Mouse (Mus musculus): ENCODE measurements around the gene Usp31. TPM values are rescaled to one million over a fixed set of nuclear protein-coding genes. Genes with fewer than 3 reads are reported as not detected.

Gene Usp31
- polyA plus RNA-seq (2015; fragmentation: Nextera tagmentation; extraction: Ambion mirVana) = 1.4 and 1.7 TPM in 2 replicates

DNA sequence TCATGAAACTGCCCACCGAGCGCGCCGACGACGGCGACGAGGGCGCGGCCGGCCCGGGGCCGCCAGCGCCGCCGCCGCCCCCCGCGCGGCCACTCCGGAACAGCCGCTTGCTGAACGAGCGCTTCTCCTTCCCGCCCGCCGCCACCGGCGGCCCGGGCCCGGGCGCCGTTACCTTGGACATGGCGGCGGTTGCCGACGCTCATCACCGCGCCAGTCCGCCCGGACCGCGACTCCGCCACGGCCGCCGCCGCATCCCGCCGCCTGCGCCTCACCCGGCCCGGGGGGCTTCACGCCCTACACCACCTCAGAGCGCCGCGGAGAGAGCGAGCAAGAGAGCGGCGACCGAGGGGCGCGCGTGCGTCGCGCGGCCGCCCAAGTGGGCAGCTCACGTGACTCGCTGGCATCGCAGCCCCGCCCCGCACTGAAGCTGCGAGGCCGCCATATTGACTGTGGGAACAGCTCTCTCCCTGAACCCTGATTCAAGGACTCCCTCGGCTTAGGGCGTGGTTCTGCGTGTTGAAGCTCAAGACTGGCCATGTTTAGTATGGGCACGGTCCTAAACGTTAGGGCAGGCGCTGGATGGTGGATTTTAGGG is at the start of gene Usp31:
Gene Usp31, minus strand, starts transcription at position 181 of the 595 bp plus-strand sequence.
- DNase-seq (ENCODE audit: low spot score) = peak; percentile 97

DNA sequence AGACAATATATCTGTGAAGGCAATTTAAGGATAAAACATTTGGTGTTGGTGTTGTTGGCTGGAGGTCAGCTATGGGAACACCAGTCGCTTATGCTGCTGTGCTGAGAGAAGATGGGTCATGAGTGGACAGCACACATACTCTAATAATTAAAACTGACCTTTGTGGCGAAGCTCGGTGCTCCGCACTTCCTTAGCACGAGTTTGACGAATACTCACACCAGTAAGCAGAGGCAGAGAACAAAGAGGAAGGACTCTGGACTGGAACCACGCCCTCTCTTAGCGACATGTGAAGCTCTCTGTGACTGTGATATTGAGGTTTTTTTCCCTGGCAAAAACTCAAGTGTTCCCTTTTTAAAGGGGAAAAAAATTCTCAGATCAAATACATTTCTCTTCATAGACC is 47.7 kb upstream of the Usp31 start:
- DNase-seq (ENCODE audit: low spot score) = no peak

DNA sequence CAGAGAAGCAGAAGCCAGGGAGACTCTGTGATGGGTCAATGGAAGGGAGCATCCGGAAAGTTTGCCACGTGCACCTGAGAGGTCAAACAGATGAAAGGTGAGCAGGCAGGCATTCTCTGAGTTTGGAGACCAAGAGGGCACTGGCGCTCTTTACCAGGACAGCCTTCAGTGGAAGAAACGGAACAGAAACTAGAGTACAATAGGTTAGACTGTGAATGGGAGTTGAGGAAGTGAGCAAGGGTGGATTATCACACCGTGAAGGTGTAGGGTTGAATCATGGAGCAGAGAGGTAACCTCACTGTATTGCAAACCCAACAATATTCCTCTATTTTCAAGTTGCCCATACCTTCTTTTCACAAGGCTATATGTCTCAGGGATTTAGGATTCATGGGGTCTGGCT is 43.2 kb upstream of the Usp31 start:
- no peak for DNase-seq (ENCODE audit: low spot score)

DNA sequence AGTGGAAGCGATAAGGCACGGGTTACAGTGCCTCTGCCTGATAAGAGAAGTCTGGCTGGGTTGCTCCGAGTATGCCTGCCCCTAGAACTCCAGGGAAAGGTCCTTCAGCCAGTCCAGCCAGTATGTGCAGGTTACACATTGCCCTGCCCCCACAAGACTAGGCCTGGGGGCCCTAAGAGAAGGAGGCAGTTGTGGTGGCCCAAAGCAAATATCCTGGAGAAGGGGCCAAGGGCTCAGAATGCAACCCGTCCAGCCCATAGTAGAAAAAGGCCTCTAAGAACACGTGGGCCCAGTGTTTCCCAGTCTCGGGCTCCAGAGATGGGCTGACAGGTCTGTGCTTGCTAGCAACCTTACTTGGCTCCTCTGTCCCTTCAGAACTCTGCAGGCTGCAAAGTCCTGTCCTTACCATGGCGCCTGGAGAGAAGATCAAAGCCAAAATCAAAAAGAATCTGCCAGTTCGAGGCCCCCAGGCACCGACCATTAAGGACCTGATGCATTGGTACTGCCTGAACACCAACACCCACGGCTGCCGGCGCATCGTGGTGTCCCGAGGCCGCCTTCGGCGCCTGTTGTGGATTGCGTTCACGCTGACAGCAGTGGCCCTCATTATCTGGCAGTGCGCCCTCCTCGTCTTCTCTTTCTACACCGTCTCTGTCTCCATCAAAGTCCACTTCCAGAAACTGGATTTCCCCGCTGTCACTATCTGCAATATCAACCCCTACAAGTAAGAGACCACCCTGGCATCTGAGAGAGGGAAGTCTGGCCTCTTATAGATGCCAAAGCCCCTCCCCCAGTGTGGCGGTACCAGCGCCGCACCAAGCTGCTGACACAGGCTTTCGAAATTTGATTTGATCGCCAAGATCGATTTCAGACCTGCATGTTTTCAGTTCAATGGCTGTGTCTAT is 30.7 kb upstream of the Usp31 start:
- no peak for DNase-seq (ENCODE audit: low spot score)

DNA sequence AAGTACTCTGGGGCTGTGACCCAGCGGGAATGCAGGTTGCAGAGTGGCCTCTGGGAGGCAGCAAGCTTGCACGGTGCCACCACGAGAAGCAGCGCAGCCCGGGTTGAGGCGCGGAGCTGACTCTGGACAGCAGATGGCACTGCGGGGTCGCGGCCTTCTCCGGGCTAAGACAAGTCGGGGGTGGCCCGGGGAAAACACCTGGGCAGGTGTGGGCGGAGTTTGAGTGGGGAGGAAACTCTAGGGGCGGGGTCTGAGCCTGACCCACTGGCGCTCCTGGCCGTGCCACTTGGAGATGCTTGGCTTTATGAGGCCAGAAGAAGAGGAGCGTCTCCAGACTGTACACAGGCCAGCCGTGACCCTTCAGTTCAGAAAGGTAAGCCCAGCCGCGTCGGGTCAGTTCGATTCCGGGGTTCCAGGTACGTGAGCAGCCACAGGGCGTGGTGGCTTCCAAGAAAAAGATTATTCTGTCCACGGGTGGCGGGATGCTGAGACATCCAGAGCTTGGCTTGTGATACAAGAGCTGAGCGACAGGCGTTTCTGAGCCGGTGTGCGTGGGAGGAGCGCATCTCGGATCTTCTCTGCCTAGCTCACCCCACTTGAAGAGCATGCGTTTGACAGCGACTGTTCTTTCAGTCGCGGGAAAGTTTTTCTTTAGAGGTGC is 27.2 kb upstream of the Usp31 start, which contains the start of gene Scnn1g:
Gene Scnn1g, plus strand, starts transcription at position 309 of the 661 bp plus-strand sequence.
- peak; percentile 73 for DNase-seq (ENCODE audit: low spot score)

DNA sequence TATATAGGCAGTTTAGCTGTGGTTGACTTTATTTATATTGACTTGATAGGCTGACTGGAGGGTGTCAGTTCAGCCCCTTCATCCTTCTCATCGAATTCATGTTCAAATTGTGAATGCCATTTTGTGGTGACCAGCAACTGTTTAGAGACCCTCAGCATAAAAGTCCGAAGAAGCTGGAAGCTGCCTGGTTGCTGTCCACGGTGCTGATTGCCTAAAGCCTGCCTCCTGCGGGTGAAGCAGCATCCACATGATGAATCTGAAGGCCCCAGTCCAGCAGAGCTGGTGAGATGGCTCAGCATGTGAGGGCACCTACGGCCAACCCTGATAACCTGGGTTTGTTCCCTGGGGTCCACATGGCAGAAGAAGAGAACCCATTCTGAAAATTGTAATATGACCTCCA is 23.2 kb upstream of the Usp31 start:
- DNase-seq (ENCODE audit: low spot score) = peak; percentile 12

DNA sequence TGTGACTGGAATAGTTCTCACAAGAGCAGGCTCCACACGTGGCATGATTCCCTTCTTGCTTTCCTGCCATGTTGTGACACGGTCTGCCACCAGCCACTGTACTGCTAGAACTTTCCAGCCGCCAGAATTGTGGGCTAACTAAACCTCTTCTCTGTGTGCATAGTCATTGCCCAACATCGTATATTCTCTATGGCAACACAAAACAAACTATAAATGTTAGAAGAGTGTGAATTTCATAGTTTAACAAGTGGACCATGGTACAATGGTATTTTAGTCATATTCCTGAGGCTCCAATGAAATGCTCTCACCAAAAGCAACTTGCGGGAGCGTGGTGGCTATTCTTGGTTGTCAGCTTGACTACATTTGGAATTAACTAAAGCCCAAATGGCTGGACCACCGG is 10.0 kb upstream of the Usp31 start:
- DNase-seq (ENCODE audit: low spot score) = no peak

DNA sequence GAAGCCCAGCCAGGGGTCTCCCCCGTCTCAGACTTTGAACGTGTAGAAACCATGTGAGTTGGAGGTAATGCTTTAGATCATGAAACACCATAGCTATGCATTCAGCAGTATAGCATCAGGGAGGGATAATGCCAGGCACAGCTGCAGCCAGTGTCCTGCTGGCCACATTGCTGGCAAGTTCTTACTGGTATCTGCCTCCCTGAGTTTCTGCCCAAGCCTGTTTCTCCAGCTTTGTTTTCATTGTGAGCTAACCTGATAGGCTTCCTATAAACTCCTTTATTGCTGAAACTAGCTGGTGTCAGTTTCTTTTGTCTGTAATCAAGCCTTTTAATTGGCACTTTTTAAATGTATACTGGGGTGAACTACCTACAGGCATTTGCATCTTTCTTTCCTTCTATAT is 4.1 kb upstream of the Usp31 start:
- no peak for DNase-seq (ENCODE audit: low spot score)

DNA sequence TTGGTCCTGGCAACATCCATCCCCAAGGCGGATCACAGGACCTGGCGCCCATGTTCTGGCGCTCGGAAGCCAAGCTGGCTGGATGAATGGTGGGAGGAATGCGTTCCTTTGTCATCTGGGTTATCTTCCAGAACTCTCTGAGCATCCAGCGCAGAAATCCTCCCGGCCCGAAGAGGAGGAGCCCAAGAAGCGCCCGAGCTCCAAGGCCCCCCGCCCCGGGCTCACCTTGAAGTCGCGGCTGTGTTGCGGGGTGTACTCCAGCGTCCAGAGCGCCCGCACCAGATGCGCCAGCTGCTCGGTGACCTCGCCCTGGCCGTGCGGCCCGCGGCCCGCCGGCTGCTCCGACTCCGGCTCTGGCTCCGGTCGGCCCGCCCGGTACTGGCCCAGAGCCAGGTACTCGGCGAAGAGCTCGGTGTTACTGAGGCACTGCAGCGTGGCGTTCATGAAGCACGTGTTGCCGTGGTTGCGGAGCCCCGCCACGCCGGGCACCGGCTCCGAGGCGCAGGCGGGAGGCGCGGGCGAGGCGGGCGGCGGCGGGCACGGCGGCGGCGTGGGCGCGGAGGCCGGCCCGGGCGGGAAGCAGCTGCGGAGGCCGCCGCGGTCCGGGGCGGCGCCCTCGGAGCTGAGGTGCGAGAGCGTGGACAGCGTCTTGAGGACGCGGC is 511 bp downstream of the Usp31 start:
- DNase-seq (ENCODE audit: low spot score) = peak; percentile 20

DNA sequence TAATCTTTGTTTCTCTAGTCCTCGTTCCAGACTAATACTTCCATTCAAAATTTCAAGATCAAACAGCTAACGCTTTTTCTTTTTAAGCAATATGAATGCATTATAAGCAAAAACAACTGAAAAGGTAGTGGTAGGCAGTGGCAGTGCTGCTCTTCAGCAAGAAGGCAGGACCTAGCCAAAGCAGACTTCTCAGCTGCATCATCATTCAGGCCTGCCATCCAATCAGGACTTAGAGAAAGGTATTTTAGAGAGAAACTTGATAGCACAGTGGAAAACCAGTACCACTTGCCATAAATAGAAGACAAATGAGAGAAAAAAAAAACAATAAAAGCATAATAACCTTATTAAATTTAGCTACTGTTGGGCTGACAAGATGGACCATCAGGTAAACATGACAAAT is 2.0 kb downstream of the Usp31 start:
- DNase-seq (ENCODE audit: low spot score) = no peak

DNA sequence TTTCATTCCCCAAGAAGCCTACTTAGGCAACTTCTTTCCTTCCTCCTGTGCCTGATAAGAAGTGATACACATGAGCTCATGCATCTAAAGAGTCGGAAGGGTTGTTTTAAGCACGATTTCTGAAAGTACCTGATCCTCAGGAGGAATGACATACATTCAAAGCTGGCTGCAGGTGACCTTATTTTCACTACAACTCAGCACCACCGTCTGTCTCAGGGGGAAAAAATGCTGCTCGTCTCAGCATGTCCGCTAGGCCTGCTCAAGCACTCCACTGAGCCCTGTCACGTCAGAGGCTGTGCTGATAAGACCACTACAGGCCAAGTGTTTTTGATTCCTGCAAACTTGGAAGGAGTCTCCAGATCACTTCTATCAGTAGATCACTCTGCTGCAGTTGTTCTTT is 5.1 kb downstream of the Usp31 start:
- no peak for DNase-seq (ENCODE audit: low spot score)

DNA sequence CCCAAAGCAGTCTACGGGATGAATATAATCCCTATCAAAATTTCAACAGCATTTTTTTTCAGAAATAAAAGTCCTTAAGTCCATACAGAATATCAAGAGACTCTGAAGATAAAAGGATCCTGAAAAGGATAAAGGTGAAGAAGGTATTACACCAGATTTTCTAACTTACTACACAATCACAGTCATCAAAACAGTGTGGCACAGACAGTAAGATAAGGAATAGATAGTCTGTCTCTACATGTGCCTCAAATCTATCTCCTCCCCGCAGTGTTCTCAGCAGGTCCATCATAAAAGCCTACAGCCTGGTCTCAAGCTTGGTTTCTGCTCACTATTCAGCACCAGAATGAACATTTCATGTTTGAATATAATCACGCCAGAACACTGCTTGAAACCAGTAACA is 6.6 kb downstream of the Usp31 start:
- DNase-seq (ENCODE audit: low spot score) = no peak

DNA sequence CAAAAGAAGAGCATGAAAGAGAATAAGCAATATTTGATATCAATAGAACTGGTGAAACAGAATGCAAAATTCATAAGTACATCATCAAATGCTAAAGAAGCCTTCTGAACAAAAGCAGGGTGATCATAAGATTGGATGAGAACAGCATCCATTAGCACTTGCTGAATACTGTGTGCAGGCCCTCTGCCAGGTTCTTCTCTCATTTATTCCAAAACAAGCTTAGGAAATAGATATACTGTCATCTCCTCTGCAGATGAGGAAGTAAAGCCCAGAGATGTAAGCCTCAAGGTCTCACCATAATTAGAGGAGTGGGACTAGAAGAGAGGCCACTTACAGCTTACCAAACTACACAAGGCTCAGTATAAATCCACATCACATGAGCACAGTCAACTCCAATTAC is 7.8 kb downstream of the Usp31 start:
- no peak for DNase-seq (ENCODE audit: low spot score)

DNA sequence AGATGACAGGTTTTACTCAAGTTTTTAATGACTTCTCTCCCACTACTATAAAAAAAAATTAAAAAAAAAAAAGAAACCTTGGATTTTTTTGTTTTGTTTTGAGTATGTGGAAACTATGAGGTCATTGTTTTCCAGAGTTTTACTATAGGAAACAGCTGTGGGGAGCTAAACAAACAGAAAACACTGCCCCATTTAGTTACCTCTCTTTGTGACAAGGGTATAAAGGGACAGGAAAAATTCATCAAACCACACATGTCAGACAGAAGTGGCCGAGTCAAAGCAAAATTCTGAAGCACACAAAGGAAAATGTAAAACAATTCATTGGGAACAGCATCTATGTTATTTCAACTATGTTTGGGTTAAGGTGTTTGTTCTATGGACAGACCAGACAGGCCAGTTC is 9.5 kb downstream of the Usp31 start:
- DNase-seq (ENCODE audit: low spot score) = no peak

DNA sequence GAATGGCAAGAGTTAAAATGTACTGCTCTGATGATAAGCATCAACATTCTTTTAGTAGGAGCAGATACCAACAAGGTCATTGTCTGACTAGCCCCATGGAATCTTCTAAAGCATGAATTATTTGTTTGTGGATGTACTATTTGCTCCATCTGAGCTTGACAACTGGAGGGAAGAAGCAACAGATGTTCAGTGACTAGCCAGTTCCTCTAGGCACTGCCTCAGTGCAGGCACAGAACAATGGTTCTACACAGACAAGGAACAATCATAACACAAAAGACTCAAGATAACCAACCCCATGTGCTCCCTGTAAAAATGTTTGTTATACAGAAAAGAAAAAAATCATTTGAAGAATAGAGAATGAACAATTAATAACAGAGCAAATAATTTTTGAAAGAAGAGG is 9.9 kb downstream of the Usp31 start:
- DNase-seq (ENCODE audit: low spot score) = no peak

DNA sequence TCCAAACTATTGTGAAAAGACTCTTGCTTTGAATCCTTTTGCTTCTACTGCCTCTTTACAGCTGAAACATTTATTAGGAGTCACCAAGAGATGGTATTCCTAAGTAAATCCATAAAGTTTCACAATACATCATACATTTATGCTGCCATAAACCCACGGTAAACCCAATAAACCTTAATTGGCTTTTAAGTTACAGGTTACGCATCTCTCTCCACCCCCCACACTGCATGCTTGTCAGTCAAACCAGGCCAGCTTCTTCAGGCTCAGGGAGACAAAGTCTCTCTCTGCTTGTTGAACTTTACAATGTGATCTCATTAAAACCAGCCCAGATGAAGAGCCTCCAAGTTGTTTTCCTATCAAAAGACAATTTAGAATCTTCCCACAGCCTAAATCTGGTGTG is 15.2 kb downstream of the Usp31 start:
- DNase-seq (ENCODE audit: low spot score) = no peak

DNA sequence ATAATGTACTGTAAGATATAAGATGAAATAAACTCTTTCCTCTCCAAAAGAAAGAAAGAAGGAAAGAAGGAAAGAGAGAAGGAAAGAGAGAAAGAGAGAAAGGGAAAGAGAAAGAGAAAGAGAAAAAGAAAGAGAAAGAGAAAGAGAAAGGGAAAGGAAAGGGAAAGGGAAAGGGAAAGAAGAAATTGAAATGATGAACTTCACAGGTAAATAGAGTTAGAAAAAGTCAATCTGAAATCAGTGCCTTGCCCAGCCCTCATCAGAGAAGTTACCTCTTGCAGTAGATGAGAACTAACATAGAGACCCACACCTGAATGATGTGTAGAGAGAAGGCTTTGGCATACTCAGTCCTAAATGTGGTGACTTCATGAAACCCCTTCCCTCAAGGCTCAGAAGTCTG is 17.7 kb downstream of the Usp31 start:
- DNase-seq (ENCODE audit: low spot score) = no peak

DNA sequence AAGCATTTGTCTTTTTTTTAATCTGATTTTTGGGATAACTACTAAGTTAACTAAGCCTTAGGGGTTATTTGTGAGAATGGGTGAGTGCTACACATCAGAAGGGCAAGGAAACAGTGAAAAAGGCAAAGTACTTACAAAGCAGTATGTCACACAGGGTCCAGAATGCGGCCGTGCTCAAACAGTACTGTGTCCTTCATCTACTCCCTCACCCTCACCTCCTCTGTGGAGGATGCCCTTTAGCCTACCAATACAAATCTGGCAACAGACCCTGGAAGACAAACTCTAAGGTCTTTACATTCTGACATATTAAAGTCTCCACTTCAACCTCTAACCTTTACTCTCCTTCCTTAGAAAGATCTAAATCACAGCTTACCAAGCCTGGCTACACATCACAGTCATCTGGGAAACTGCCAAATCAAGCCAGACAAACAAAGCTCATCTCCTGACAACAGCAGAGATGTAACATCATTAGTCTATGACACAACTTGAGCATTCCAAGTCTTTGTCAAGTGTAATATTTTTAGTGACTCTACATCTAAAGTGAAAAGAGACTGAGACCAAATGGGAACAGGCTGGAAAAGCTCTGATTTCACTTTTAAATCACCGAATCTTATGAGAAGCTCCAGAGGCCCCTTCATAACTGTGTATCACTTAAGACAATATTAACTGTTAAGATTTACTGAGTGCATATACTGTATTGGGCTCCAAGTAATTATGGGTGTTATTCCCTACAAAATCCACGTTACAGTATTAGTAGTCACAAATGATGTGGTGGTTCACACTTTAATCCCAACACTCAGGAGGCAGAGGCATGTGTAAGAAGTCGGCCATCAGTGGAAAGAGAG is 21.7 kb downstream of the Usp31 start:
- DNase-seq (ENCODE audit: low spot score) = no peak

DNA sequence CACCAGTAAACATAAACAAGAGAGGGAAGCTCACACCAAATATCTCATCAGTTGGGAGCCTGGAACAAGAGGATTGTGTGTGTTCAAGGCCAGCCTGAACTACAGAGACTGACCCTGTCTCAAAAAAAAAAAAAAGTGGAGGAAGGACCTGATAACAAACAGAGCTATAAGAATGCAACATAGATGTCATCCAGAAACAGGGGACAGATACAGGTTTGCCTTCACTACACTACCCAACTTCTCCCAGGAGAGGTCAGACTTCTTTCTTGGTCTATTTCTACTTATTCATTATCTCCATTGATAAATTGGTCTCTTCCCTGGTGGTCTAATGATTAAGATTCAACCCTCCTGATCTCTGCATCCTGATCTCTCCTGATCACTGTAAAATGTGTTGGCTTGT is 25.9 kb downstream of the Usp31 start:
- no peak for DNase-seq (ENCODE audit: low spot score)

DNA sequence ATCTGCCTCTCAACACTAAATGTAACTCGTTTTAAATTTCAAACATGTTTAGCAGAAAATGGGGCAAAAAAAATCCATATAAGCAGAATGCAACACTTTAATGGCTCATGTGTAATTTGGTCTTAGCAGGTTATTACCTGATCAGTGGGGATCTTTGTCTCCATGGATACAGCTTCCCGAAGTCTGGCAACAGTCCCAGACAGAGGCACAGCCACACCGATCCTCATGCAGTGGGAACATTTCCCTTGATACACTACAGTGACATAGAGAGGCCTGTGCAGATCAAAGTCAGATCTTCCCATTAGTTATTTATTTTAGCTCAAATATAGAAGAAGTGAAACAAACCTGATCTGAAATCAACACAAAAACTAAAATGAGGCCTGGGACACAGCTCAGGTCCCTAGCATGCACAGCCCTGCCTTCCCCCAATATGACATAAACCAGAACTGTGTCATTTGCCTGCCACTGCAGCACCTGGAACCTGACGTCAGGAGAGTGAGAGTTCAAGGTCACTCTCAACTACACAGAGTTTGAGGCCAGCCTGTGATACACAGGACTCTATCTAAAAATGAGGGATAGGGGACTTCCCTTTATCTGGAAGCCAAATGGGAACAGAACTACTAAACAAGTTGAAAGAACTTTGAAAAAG is 29.8 kb downstream of the Usp31 start:
- DNase-seq (ENCODE audit: low spot score) = no peak

Data from thymus, postnatal 0 days (tissue).